Mouse (Mus musculus) B cell, adult 2 months (primary cell): Measurements from ENCODE around the gene Cfap99.

Source experiments
- DNase-seq, 2 experiments: peaks; one replicate each; pipeline ENCODE4 v3.0.0; 2022

Gene Cfap99

DNA sequence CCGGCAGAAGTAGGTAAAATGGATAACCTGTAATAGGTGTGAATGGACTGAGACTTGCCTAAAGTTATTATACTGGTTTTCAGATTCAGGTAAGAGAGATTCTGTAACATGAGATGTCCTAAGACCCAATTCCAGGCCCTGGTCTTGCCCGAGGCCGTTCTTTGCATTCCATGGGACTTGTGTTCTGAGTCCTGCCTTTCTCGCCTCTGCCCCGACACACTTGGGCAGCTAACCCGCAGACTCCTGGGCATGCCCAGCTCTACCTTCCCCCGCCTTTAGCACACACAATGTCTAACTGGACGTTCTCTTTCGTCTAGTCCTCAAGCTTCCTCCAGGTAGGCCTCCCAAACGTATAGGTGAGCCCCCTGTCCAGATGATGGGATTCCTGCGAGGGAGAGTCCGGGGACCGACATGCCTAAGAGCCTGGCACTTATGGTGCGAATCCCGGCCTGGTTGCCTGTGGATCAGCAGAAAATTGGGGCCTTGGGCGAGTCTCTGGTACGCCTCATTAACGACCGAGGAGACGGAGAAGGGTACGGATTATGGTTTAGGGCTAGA is 47.2 kb downstream of the Cfap99 start:
- DNase-seq = no peak

DNA sequence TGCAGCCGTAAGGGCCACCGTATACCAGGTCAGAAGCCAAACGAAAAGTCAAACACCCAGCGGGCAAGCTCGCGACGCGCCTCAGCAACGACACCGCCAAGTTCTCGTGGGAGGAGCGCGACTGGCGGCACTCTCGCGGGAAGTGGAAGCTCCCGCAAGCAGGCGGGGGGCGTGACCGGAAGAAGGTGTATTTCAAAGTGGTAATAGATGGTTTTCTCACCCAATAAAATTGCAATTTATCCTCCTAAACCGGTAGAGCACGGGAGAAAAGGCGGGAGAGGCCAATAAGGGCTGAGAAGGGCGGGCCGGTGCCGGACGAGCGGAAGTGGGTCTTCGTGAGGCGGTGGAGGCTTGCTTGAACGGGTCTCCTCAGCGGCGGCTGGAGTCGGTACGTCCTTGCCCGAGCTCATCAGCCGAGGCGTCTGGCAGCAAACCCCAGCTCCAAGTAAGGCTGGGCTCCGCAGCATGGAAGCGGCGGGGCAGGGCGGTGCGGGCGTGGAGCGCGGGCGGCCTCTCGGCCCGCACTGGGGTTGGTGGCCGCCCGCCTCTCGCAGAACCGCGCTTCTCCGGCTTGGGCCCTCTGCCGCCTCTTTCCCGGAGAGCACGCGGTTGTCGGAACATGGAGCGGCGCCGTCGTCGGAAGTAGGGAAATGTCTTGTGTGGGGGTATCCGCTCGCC is 47.8 kb downstream of the Cfap99 start, which contains the start of gene Rnf4:
TSS of gene Rnf4 (plus strand) at position 193 of the 678 bp plus-strand sequence.
- DNase-seq = peak; percentile 98 to 99

DNA sequence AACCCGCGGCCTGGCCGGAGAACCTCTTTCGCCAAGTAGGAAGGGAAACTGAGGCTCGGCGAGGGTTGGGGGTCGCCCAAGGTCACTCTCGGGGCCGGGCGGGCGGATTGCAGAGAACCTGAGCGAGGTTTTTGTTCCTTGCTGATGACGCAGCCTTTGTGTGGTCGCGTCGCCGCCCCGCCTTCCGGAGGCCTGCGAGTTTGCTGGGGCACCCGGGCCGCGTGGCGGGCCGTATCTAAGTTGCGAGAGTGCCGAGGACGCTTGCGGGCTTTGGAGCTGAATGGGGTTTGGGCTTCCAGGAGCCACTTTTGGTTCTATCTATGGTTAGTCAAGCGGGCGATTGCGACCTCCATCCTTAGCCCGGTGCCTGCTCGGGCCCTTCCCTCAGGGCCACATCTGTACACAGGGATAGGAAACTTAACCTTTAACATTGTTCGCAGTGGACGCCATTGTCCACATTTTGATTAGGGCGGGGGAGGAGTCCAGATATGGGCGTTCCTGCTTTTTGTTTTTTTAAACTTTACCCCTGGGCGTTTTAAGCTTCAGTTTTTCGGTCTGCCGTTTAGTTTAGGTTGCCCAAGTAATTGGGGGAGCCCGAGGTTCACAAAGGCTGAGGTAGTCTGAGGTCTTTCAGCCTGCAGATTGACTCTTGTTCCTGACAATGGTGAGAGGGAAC is 48.5 kb downstream of the Cfap99 start:
- DNase-seq = peak; percentile 80

DNA sequence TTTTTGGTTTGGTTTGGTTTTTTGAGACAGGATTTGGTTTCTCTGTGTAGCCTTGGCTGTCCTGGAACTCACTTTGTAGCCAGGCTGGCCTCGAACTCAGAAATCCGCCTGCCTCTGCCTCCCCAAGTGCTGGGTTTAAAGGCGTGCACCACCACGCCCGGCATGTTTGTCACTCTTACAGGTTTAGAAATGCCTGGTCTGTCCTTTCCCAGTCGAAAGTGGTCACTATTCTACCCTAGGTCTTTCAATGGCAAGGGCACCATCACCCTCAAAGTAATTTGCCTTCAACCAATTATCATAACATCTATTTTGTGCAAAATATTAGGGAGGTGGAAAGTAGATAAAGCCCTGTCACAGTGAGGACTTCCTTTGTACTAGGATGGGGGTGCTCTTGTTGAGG is 51.8 kb downstream of the Cfap99 start:
- no peak for DNase-seq

DNA sequence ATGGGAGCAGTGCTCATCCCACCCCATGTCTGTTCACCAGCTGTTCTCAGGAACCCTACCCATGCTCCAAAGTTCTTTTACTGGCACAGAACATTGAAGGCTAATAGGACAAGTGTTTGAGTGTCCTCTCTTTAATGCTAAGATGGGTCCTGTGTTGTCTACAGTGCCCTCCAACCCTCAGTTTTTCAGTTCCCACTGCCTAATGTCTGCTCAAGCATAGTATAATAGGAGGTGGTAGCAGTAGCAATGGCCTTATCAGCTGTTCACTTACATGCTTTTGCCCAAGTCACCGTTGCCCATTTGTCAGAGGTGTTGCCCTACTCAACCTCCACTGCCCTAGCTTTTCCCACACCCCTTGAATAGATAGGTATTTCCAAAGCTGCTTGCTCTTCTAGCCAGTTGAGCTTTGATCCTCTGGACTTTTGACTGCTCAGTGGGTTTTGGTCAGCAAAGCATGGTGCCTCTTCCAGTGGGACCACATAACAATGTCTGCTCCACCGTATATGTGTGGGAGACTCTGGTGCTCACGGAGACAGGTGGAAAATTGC is 63.8 kb downstream of the Cfap99 start:
- DNase-seq = no peak

DNA sequence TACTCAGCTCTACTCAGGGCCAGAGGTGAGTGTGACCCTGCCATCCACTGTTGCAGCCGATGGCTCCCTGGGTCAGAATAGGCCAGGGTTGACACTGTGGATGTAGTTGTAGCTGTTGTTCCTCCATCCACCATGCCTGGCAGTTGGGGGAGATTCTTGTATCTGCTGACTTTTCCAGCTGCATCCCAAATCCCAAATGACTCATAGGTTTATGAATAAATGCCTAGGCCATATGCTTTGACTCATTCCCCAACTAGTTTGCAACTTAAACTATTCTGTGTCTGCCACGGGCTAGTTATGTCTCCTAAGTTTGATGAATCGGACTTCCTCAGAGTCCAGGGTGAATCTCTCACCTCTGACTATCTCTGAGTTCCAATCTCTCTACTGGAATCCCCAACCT is 71.9 kb downstream of the Cfap99 start:
- DNase-seq = no peak

DNA sequence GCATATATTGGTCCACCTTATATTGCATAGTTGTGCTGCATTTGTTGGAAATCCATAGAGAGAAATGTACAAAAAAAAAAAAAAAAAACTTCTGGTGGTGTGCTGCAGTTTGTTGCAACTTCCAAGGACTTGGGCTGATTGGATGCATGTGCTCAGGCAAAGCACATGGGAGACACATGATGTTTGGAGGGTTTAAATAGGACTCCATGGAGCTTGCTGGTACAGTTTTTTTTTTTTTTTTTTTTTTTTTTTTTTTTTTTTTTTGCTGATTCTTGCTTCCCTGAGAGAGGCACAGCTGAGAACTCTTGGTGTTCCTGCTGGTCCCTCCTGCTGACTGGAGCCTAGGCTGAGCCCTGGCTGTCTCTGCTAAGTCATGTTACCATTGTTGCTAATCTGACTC is 74.7 kb downstream of the Cfap99 start:
- no peak for DNase-seq

DNA sequence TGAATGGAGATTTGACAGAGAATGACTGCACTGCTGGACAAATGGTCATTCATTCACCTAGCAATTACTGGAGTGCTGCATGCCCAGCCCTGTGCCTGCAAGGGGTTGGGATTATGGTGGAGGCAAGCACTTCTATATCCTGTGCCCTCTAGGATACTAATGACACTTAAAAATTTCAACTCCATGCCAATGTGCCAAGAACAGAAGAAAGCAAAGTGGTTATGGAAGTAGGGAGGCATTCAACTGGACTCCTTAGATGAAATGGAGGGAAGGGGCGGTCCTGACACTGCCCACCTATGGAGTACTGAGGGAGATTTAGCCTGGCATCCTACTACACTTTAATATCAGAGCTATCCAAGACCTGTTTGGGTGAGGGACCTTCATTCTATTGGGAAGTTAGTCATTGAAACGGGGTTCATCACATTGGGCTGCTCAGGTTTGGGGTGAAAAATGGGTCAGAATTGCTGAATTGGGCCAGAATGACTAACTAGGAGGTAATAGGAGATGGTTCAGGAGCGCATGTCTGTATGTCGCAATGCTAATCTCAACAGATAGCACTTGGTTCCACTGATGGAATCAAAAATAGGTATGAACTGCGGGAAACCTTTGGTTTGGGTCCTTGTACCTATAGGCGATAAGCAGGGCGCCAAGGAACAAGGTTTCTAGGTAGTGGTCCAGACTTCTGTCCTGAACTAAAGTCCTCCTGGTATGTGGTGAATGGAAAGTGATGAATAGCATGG is 80.3 kb downstream of the Cfap99 start:
- no peak for DNase-seq

DNA sequence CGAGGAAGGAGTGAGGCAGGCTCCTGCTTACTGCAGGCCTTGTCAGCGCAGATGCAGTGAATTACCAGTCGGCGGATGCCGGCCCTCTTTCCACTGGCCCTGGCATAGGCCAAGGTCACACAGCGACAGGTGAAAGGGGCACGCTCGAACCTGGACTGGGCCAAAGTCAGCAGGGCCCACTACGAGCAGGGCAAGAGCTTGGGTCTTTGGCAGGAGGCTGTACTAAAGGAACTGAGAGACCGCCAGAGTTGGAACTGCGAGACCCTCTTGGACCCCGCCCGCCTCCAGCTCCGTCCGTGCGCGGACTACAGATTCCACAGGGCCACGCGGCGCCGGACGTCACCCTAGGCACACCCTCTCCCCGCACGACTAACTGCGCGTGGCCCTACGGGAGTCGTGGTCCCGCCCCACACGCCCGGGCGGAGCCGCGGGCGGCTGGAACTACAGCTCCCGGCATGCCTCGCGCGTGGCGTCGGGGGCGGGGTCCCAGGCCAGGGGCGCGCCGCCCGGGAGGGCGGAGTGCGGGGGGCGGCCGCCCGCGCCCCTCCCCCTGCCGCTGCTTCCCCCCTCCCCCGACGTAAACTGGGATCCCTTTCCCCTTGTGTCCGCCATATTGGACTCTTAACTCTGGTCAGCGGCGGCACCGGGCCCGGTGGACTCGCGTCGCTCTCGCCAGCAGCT is 81.1 kb downstream of the Cfap99 start, which contains the start of gene Fam193a:
TSS of gene Fam193a (plus strand) at position 593 of the 681 bp plus-strand sequence.
- peak; percentile 99 for DNase-seq

DNA sequence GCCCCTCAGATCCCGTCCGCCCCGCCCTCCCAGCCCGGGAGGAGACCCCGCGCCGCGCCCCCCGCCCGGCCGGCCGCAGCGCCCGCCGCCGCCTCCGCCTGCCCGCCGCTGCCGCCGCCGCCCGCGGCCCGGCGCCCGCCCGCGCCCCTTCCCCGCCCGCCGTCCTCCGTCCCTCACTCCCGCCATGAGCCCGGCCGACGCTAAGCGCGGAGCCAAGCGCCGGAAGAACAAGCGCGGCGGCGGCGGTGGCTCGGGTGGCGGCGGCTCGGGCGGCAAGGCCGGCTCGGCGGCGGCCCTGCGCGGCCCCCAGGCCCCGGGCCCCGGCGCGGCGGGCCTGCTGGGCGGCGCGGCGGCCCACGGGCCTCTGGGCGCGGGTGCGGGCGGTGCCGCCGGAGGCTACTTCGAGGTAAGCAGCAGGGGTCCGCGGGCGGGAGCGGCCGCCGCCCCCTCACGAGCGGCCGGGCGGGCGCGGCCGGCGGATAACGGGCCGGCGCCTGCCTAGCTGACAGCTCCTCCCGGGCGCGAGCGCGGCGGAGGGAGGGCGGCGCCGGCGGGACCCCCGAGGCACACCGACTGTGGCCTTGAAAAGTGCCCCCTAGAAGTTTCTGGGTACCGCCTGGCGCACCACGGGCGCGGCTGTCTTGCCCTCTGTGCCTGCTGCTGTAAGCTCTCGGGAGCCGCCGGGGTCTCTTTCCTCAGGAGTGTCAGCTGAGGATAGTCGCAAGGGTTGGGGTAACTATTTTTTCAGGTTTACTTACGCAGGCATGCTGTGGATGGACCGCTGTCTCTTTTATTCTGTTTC is 81.8 kb downstream of the Cfap99 start:
- DNase-seq = peak; percentile 40 to 46

DNA sequence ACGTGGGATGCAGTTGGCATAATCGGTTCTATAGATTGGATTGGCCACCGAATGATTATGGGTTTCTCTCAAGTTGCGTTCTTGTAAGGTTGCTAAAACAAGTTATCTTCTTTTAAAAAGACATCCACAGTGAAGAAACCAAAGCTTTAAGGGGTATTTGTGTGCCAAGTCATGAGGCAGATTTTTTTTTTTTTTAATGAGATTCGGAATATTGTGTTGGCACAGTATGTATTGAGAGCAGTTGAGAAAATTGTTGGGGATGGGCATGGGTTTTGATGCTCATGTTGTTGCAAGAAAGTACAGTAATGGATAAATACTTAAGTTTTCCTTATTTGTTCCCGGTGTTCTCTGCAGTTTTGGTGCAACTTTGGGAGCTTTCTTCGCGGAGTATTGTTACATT is 82.4 kb downstream of the Cfap99 start:
- DNase-seq = no peak

DNA sequence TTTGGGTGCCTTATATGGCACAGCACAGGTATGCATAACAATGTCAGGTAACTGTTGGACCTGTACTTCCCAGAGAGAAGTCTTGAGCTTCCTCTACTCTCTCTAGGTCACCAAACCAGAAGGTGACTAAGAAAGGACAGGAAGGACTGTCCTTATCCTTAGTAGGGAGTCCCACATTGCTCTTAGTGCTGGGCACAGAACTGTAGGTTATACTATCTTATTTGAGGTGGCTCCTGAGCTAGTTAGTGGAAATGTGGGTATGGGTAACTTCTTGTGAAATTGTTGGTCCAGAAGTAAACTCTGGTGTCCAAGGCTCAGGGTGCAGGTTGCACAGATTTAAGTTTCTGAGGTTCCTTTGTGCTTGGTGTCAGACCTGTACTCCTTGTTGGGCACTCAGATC is 83.7 kb downstream of the Cfap99 start:
- no peak for DNase-seq

DNA sequence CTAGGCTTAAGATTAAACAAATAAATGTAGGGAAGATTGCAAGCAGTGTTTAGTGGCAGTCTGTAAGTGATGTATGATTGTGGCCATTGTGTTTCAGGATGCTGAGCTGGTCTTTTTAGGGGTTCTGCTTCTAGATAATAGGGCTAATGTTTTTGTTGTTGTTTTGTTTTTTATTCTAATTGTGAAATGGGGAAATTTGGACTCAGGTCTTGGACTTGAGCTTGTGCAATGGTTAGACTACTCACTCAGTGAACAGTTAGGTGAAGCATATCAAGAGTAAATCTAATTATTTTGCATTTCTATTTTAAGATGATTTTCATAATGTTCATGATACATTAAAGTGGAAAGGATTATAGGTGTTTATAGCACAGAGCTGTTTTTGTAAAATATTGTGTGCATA is 84.1 kb downstream of the Cfap99 start:
- DNase-seq = no peak
